Mouse (Mus musculus): ENCODE measurements around the gene Tsc22d4. TPM values are rescaled to one million over a fixed set of nuclear protein-coding genes. Genes with fewer than 3 reads are reported as not detected.

Tsc22d4 gene
- total and polyA plus RNA-seq, 2 experiments from 2014 or later: 157 to 320 TPM

DNA sequence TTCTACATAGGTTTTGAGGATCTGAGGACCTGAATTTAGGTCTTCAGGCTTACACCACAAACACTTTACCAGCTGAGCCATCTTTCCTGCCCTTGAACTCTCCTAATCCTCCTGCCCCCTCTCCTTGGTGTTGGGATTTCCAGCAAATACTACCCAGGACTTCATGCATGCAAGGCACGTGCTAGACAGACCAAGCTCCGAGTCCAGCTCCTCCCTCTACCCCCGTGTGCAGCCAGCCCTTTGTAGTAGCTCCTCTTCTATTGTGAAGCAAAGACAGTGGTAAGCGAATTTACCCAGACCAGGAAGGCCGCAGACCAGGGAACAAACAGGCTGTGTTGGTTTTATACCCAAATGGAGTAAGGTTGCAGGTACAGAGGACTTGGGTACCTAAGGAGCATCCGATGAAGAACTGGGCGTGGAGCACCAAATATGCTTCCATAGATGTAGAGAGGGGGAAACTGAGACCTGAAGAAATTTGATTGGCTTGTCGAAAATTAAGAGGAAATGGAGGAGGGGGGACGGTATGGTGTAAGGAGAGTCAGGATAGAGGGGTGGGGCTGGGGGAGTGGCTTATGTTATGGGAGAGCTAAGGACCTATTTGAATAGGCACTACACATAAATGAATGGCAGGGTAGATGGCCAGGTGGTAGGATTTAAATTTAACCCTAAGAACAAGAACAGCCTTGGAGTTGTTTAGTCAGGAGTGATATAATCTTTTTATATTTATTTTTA, 19.2 kb downstream of the Tsc22d4 start:
- no peak for ATAC-seq (ENCODE audit: low FRiP score)
- H3K9me3 ChIP-seq (ENCODE audit: low read length): no peaks in the 10 kb centered on the region
- H3K4me2 ChIP-seq (ENCODE audit: low read depth, low read length, poor library complexity, severe bottlenecking): no peak overlapping the region
- H3K4me1 ChIP-seq (ENCODE audit: insufficient read depth, low read length): no peaks in the 10 kb centered on the region
- no peak for DNase-seq (ENCODE audit: low spot score)
- no peak for TF ChIP-seq CTCF (IDR thresholded peaks at IDR 0.05)
- H3K27ac ChIP-seq (ENCODE audit: low read depth, low read length): no peak overlapping the region
- 49% methylated on average over 9 of the region's 9 CpGs for WGBS
- H3K4me3 ChIP-seq (ENCODE audit: low read depth, low read length): no peak overlapping the region
- no peaks in the 10 kb centered on the region for H3K36me3 ChIP-seq (ENCODE audit: insufficient read depth, low read length)
- H3K27me3 ChIP-seq (ENCODE audit: insufficient read depth, low read length): no peaks in the 10 kb centered on the region
- no peak overlapping the region for H3K9ac ChIP-seq (replicated peaks; ENCODE audit: low read length, poor library complexity, severe bottlenecking)

GRCm38 (mm10) chr5:137766270-137766669, 20.7 kb downstream of the Tsc22d4 start:
- H3K4me1 ChIP-seq (ENCODE audit: insufficient read depth, low read length): no peaks in the 10 kb centered on the region
- no peak for ATAC-seq (ENCODE audit: low FRiP score)
- peak; percentile 68 for TF ChIP-seq CTCF (IDR thresholded peaks at IDR 0.05)
- no peak overlapping the region for H3K4me3 ChIP-seq (ENCODE audit: low read depth, low read length)
- WGBS: 65% methylated on average over 3 of the region's 3 CpGs
- no peak overlapping the region for H3K4me2 ChIP-seq (ENCODE audit: low read depth, low read length, poor library complexity, severe bottlenecking)
- no peaks in the 10 kb centered on the region for H3K9me3 ChIP-seq (ENCODE audit: low read length)
- no peaks in the 10 kb centered on the region for H3K27me3 ChIP-seq (ENCODE audit: insufficient read depth, low read length)
- no peaks in the 10 kb centered on the region for H3K36me3 ChIP-seq (ENCODE audit: insufficient read depth, low read length)
- no peak overlapping the region for H3K9ac ChIP-seq (replicated peaks; ENCODE audit: low read length, poor library complexity, severe bottlenecking)
- no peak for DNase-seq (ENCODE audit: low spot score)
- no peak overlapping the region for H3K27ac ChIP-seq (ENCODE audit: low read depth, low read length)

DNA sequence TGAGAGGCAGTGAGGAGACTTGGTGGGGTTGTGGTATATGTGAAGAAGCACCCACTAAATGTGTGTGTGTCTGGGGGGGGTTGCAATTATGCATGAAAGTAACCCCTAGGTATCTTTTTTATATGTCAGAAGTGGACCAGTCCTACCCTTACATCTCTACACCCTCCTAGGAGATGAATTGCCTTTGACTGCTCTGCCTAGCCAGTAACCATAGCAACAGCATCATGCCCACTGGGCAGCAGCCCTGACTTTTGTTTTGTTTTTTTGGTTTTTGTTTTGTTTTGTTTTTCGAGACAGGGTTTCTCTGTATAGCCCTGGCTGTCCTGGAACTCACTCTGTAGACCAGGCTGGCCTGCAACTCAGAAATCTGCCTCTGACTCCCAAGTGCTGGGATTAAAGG, 22.9 kb downstream of the Tsc22d4 start:
- H3K36me3 ChIP-seq (ENCODE audit: insufficient read depth, low read length): no peaks in the 10 kb centered on the region
- WGBS: 0% methylated on average over 1 of the region's 1 CpGs
- no peak overlapping the region for H3K9ac ChIP-seq (replicated peaks; ENCODE audit: low read length, poor library complexity, severe bottlenecking)
- no peak overlapping the region for H3K27ac ChIP-seq (ENCODE audit: low read depth, low read length)
- H3K27me3 ChIP-seq (ENCODE audit: insufficient read depth, low read length): no peaks in the 10 kb centered on the region
- H3K4me2 ChIP-seq (ENCODE audit: low read depth, low read length, poor library complexity, severe bottlenecking): no peak overlapping the region
- H3K4me3 ChIP-seq (ENCODE audit: low read depth, low read length): no peak overlapping the region
- ATAC-seq (ENCODE audit: low FRiP score) (0 out of 2 replicates have a peak, but pooled peaks have one; percentile 35), DNase-seq (ENCODE audit: low spot score) (no peak)
- no peaks in the 10 kb centered on the region for H3K9me3 ChIP-seq (ENCODE audit: low read length)
- TF ChIP-seq CTCF (IDR thresholded peaks at IDR 0.05): no peak
- H3K4me1 ChIP-seq (ENCODE audit: insufficient read depth, low read length): no peaks in the 10 kb centered on the region

DNA sequence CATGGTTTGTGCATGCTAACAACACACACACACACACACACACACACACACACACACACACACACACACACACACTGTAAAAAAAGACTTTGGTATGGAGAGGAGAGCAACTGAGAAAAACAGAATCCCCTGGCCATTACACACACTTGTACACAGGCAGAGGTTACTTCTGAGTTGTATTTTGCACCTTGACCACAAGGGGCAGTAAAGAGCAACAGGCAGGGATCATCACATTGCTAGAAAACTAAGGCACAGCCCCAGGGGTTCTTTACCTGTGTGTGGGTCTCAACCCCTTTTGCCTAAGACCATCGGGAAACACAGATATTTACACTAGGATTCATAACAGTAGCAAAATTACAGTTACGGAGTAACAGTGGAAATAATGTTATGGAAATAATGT, 25.2 kb downstream of the Tsc22d4 start:
- WGBS: 45% methylated on average over 2 of the region's 2 CpGs
- no peaks in the 10 kb centered on the region for H3K9me3 ChIP-seq (ENCODE audit: low read length)
- H3K4me1 ChIP-seq (ENCODE audit: insufficient read depth, low read length): no peaks in the 10 kb centered on the region
- H3K27me3 ChIP-seq (ENCODE audit: insufficient read depth, low read length): no peaks in the 10 kb centered on the region
- peak; percentile 88 for TF ChIP-seq CTCF (IDR thresholded peaks at IDR 0.05)
- no peak overlapping the region for H3K9ac ChIP-seq (replicated peaks; ENCODE audit: low read length, poor library complexity, severe bottlenecking)
- H3K27ac ChIP-seq (ENCODE audit: low read depth, low read length): no peak overlapping the region
- H3K4me3 ChIP-seq (ENCODE audit: low read depth, low read length): no peak overlapping the region
- H3K4me2 ChIP-seq (ENCODE audit: low read depth, low read length, poor library complexity, severe bottlenecking): no peak overlapping the region
- 0 out of 2 replicates have a peak, but pooled peaks have one; percentile 27 for ATAC-seq (ENCODE audit: low FRiP score)
- DNase-seq (ENCODE audit: low spot score): peak; percentile 66
- no peaks in the 10 kb centered on the region for H3K36me3 ChIP-seq (ENCODE audit: insufficient read depth, low read length)

DNA sequence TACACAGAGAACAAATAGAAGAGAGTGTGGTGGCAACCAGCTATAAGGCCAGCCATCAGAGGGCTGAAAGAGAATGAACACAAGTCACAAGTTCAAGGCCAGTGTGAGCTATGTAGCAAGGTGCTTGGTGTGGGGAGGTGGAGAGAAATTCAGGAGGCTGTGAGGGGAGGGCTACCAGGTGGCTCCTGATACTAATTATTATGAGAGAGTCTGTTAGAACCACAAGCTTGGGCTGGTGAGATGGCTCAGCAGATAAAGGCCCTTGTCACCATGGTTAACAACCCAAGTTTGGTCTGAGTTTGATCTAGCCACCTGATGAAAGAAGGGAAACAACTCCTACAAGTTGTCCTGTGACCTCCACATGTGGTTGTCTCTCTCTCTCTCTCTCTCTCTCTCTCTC, 27.2 kb downstream of the Tsc22d4 start:
- ATAC-seq (ENCODE audit: low FRiP score) (no peak), DNase-seq (ENCODE audit: low spot score) (no peak)
- no peak overlapping the region for H3K27ac ChIP-seq (ENCODE audit: low read depth, low read length)
- no peak overlapping the region for H3K4me2 ChIP-seq (ENCODE audit: low read depth, low read length, poor library complexity, severe bottlenecking)
- no peak overlapping the region for H3K4me3 ChIP-seq (ENCODE audit: low read depth, low read length)
- H3K9ac ChIP-seq (replicated peaks; ENCODE audit: low read length, poor library complexity, severe bottlenecking): no peak overlapping the region
- H3K36me3 ChIP-seq (ENCODE audit: insufficient read depth, low read length): no peaks in the 10 kb centered on the region
- no peaks in the 10 kb centered on the region for H3K9me3 ChIP-seq (ENCODE audit: low read length)
- H3K4me1 ChIP-seq (ENCODE audit: insufficient read depth, low read length): no peaks in the 10 kb centered on the region
- H3K27me3 ChIP-seq (ENCODE audit: insufficient read depth, low read length): no peaks in the 10 kb centered on the region
- no peak for TF ChIP-seq CTCF (IDR thresholded peaks at IDR 0.05)

GRCm38 (mm10) chr5:137775587-137776290, 30.2 kb downstream of the Tsc22d4 start:
- no peak for TF ChIP-seq CTCF (IDR thresholded peaks at IDR 0.05)
- Histone ChIP-seq H3K4me2 (ENCODE audit: low read depth, low read length, poor library complexity, severe bottlenecking) (no peak overlapping the region), H3K9me3 (ENCODE audit: low read length) (no peaks in the 10 kb centered on the region), H3K27ac (ENCODE audit: low read depth, low read length) (no peak overlapping the region), H3K4me3 (ENCODE audit: low read depth, low read length) (no peak overlapping the region), H3K4me1 (ENCODE audit: insufficient read depth, low read length) (no peaks in the 10 kb centered on the region), H3K9ac (replicated peaks; ENCODE audit: low read length, poor library complexity, severe bottlenecking) (no peak overlapping the region), H3K36me3 (ENCODE audit: insufficient read depth, low read length) (no peaks in the 10 kb centered on the region), H3K27me3 (ENCODE audit: insufficient read depth, low read length) (no peaks in the 10 kb centered on the region)
- ATAC-seq (ENCODE audit: low FRiP score) (no peak), DNase-seq (ENCODE audit: low spot score) (no peak)
- 92% methylated on average over 2 of the region's 2 CpGs for WGBS

Data from midbrain, postnatal 0 days (tissue).